Mouse (Mus musculus) kidney, postnatal 0 days (tissue): ENCODE results near the gene Ptges3l. TPM values are rescaled to one million over a fixed set of nuclear protein-coding genes. Genes with fewer than 3 reads are reported as not detected.
A peak's percentile ranks its signal among the peaks of the same experiment; 100 is the strongest.

Source experiments
- ATAC-seq: fragments of 200-750 bp; cut with Nextera tagmentation; replicated peaks from 2 replicates; pipeline ENCODE4 v1.8.0; 2017; ENCODE audit warnings: low read depth, moderate number of reproducible peaks, moderate TSS enrichment, moderate library complexity; ENCODE audit not compliant: low FRiP score
- DNase-seq: peaks from one replicate; pipeline ENCODE4 v3.0.0-alpha.2; 2016; ENCODE audit warnings: low spot score
- H3K27ac ChIP-seq: fragments of 300-500 bp; sonication (generic); 2 replicates; pipeline ENCODE4 v1.5.1; 2014; ENCODE audit warnings: mild to moderate bottlenecking
- H3K27me3 ChIP-seq: fragments of 300-500 bp; sonication (generic); 2 replicates; pipeline ENCODE4 v1.6.1; 2014; ENCODE audit warnings: low read length, mixed read lengths; ENCODE audit not compliant: insufficient read depth
- H3K36me3 ChIP-seq: fragments of 300-500 bp; sonication (generic); 2 replicates; pipeline ENCODE4 v1.6.1; 2014; ENCODE audit warnings: low read length, mixed read lengths; ENCODE audit not compliant: insufficient read depth
- H3K4me1 ChIP-seq: fragments of 300-500 bp; sonication (generic); replicated peaks from 2 replicates; pipeline ENCODE4 v1.6.1; 2014; ENCODE audit warnings: antibody characterized with exemption, low read length, mixed read lengths; ENCODE audit not compliant: insufficient read depth
- H3K4me2 ChIP-seq: fragments of 300-500 bp; sonication (generic); 2 replicates; pipeline ENCODE4 v1.6.1; 2014; ENCODE audit warnings: mild to moderate bottlenecking, low read length, moderate library complexity, mixed read lengths
- H3K4me3 ChIP-seq: fragments of 300-500 bp; sonication (generic); replicated peaks from 2 replicates; pipeline ENCODE4 v1.5.1; 2014; ENCODE audit warnings: low read depth, low read length
- H3K9ac ChIP-seq: fragments of 300-500 bp; sonication (generic); 2 replicates; pipeline ENCODE4 v1.6.1; 2014; ENCODE audit warnings: low read depth, low read length
- H3K9me3 ChIP-seq: fragments of 300-500 bp; sonication (generic); replicated peaks from 2 replicates; pipeline ENCODE4 v1.6.1; 2016; ENCODE audit warnings: low read length, inconsistent platforms, mixed read lengths
- CTCF ChIP-seq: IDR thresholded peaks from 2 replicates; pipeline ENCODE4 v1.5.1; 2016; ENCODE audit warnings: antibody characterized with exemption, low read depth, mild to moderate bottlenecking, moderate library complexity
- WGBS: fragments of 180-500 bp; shearing (Covaris S2); extraction: QIAGEN DNeasy Blood & Tissue Kit; methylation state at CpG from one replicate; pipeline ENCODE4 v1.1.7; 2014; 5-methylcytosine and 5-hydroxymethylcytosine counted together
- polyA plus RNA-seq: library from polyadenylated mRNA; unstranded; fragments of >200 nt; fragmentation: Nextera tagmentation; extraction: Ambion mirVana; gene quantifications from 2 replicates; pipeline ENCODE4 v1.2.1, GENCODE M21; 2015

Ptges3l gene
- polyA plus RNA-seq, 1 experiment from 2014 or later: 8.7 TPM

DNA sequence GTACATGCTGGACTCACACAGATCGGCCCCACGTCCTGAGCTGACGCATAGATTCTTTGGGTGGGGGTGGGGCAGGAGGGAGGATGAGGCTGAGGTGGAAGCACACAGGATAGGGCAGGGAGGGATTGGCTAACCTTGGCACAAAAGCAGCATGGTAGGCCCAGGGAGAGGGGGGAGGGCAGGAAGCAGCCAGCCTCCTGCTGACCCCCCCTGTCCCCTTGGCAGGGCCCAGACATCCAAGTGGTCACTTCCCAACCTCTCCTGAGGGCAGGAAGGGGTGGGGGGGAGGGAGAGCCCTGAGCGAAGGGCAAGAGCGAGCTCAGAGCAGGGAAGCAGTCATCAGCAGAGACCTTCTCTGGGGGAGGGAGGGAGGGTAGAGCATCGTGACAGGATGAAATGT lies 34.6 kb upstream of the Ptges3l start:
- no peak overlapping the region for H3K4me3 ChIP-seq
- H3K9ac ChIP-seq: 0 out of 2 replicates have a peak overlapping the region, but pooled peaks have one; percentile 35
- ATAC-seq (peak; percentile 51), DNase-seq (no peak)
- H3K4me1 ChIP-seq: peaks cover 19% of the 10 kb centered on the region
- H3K27ac ChIP-seq: no peak overlapping the region
- no peaks in the 10 kb centered on the region for H3K9me3 ChIP-seq
- no peak overlapping the region for H3K4me2 ChIP-seq
- TF ChIP-seq CTCF: no peak
- WGBS: 23% methylated on average over 4 of the region's 6 CpGs
- H3K27me3 ChIP-seq: no peaks in the 10 kb centered on the region
- H3K36me3 ChIP-seq: peaks cover 25% of the 10 kb centered on the region

DNA sequence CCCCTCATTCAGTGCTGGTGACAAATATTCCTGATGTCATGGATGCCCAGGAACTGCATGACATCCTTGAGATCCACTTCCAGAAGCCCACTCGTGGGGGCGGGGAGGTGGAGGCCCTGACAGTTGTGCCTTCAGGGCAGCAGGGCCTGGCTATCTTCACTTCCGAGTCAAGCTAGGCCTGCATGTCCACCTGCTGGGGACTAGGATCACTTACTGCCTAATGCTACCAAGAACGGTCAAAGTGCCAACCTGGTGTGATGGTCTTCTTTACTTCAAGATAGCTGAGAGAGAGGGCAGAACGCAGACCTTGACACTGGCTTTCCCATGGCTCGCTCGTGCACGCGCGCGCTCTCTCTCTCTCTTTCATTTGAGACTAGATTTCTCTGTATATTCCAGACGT lies 33.1 kb upstream of the Ptges3l start:
- ATAC-seq (no peak), DNase-seq (no peak)
- H3K9me3 ChIP-seq: no peaks in the 10 kb centered on the region
- no peak overlapping the region for H3K27ac ChIP-seq
- H3K4me1 ChIP-seq: peaks cover 7% of the 10 kb centered on the region; the same call in 1 of the 2 replicates
- no peak overlapping the region for H3K4me2 ChIP-seq
- H3K9ac ChIP-seq: no peak overlapping the region
- 87% methylated on average over 12 of the region's 12 CpGs for WGBS
- H3K36me3 ChIP-seq: peaks cover 25% of the 10 kb centered on the region
- no peaks in the 10 kb centered on the region for H3K27me3 ChIP-seq
- TF ChIP-seq CTCF: no peak
- no peak overlapping the region for H3K4me3 ChIP-seq

DNA sequence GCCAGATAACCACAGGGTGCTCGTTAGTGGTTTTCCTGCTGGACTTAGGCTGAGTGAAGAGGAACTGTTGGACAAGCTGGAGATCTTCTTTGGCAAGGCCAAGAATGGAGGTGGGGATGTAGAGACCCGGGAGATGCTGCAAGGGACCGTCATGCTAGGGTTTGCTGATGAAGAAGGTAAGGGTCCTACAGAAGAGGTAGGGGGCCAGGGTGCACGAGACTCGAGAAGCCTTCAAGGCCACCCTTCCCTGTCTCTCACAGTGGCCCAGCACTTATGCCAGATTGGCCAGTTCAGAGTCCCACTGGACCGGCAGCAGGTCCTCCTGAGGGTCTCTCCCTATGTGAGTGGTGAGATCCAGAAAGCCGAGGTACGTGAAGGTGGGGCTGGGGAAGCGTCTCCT lies 32.5 kb upstream of the Ptges3l start:
- no peak for ATAC-seq
- Histone ChIP-seq H3K36me3 (peaks cover 25% of the 10 kb centered on the region), H3K9me3 (no peaks in the 10 kb centered on the region), H3K27me3 (no peaks in the 10 kb centered on the region), H3K4me2 (no peak overlapping the region), H3K4me1 (peaks cover 5% of the 10 kb centered on the region; the same call in 1 of the 2 replicates), H3K27ac (no peak overlapping the region), H3K9ac (no peak overlapping the region), H3K4me3 (no peak overlapping the region)
- no peak for TF ChIP-seq CTCF
- 92% methylated on average over 9 of the region's 9 CpGs for WGBS
- no peak for DNase-seq

DNA sequence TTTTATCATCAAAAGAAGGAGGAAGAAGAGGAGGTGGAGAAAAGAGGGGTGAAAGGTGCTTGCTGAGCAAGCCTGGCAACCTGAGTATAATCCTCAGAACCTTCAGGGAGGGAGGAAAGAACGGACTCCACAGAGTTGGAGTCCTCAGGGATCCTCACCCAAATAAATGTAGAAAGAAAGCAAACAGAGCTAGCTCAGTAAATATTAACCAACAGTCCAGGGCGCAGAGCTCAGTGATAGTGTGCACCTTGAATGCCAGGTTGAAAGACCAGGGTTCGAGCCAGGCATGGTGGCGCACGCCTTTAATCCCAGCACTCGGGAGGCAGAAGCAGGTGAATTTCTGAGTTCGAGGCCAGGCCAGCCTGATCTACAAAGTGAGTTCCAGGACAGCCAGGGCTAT lies 30.5 kb upstream of the Ptges3l start:
- Histone ChIP-seq H3K36me3 (peaks cover 20% of the 10 kb centered on the region), H3K9me3 (no peaks in the 10 kb centered on the region), H3K4me3 (no peak overlapping the region), H3K9ac (no peak overlapping the region), H3K27ac (no peak overlapping the region), H3K27me3 (no peaks in the 10 kb centered on the region), H3K4me1 (no peaks in the 10 kb centered on the region), H3K4me2 (no peak overlapping the region)
- no peak for TF ChIP-seq CTCF
- ATAC-seq (no peak), DNase-seq (no peak)
- WGBS: 77% methylated on average over 7 of the region's 7 CpGs

DNA sequence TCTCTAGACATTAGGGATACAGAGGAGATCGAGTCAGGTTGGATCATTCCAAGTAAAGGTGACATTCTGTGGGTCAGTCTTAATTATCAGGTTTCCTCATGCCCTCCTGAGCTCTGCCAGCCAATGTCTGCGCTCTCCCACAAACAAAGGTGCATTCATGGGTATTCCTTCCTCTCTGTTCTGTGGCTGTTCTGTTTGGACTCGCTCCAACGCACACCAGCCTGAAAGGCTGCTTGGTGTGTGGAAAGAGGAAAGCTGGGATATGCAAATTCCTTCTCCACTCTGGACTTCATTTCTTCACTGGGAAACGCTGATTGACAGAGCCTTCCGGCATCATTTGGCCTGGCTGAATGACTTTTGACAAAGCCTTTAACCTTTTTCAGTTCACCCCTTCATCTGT lies 29.6 kb upstream of the Ptges3l start:
- WGBS: 50% methylated on average over 6 of the region's 6 CpGs
- Histone ChIP-seq H3K4me3 (no peak overlapping the region), H3K27me3 (no peaks in the 10 kb centered on the region), H3K4me2 (no peak overlapping the region), H3K9me3 (no peaks in the 10 kb centered on the region), H3K9ac (no peak overlapping the region), H3K27ac (peak overlapping the region; percentile 36; the same call in 1 of the 2 replicates), H3K36me3 (peaks cover 16% of the 10 kb centered on the region; the same call in 1 of the 2 replicates), H3K4me1 (no peaks in the 10 kb centered on the region)
- ATAC-seq (no peak), DNase-seq (no peak)
- no peak for TF ChIP-seq CTCF

DNA sequence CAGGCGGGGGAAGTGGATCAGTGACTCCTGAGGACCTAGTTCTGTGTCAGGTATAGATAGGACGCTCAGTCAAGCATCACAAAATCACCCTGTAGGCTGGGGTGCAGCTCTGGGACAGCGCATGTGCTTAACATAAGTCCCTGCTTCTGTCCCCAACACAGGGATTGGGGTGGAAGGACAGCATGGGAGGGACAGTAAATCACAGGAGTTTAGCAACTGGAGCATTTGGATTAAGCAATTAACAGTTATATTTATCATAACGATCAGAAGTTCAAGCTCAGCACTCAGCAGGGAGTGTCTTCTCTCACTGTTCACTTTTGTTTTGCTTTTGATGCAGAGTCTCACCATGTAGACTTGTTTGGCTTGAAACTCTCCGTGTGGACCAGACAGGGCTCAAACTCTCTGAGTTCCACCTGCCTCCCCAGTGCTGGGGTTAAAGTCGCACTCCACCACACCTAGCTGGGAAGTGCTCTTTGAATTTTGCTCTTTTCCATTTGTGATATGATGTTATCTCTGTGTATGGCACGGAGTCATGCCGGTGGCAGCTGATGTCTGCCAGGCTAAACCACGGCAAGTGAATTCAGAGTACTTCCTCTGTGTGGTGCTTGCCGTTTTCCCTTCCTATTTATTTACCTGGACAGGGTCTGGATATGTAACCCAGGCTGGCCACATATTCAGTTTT lies 27.1 kb upstream of the Ptges3l start:
- H3K4me3 ChIP-seq: no peak overlapping the region
- WGBS: 61% methylated on average over 10 of the region's 10 CpGs
- H3K27me3 ChIP-seq: no peaks in the 10 kb centered on the region
- ATAC-seq (no peak), DNase-seq (no peak)
- no peak overlapping the region for H3K27ac ChIP-seq
- H3K4me1 ChIP-seq: 0 out of 2 replicates have a peak, but pooled peaks cover 3% of the 10 kb centered on the region
- H3K9ac ChIP-seq: no peak overlapping the region
- 0 out of 2 replicates have a peak, but pooled peaks cover 3% of the 10 kb centered on the region for H3K36me3 ChIP-seq
- no peak overlapping the region for H3K4me2 ChIP-seq
- H3K9me3 ChIP-seq: no peaks in the 10 kb centered on the region
- TF ChIP-seq CTCF: no peak
